Mouse (Mus musculus): ENCODE data around the gene Ankrd17. TPM values are rescaled to one million over a fixed set of nuclear protein-coding genes. Genes with fewer than 3 reads are reported as not detected.
"Not testable (repeated sequence)": the region's sequence is repeated elsewhere in the genome, so short reads cannot be mapped to it uniquely, and the experiment has no call there.

The Ankrd17 gene
- polyA plus RNA-seq, 1 experiment, result 70.6 TPM

GRCm38 (mm10) chr5:90331071-90331470 lies 35.3 kb downstream of the Ankrd17 start:
- no peak for DNase-seq (ENCODE audit: low read depth)
- TF ChIP-seq CTCF (IDR thresholded peaks at IDR 0.05; ENCODE audit: borderline replicate concordance, extremely low read depth, insufficient read depth, insufficient read length) (no peak), POLR2A (IDR thresholded peaks at IDR 0.05; ENCODE audit: borderline replicate concordance, extremely low read depth, insufficient read depth, insufficient read length, poor library complexity, severe bottlenecking) (no peak)

- DNase-seq (ENCODE audit: low read depth), result no peak
- TF ChIP-seq POLR2A (IDR thresholded peaks at IDR 0.05; ENCODE audit: borderline replicate concordance, extremely low read depth, insufficient read depth, insufficient read length, poor library complexity, severe bottlenecking), result no peak
These were observed 68.0 kb downstream of the Ankrd17 start for GRCm38 (mm10) chr5:90298396-90298795.

DNA sequence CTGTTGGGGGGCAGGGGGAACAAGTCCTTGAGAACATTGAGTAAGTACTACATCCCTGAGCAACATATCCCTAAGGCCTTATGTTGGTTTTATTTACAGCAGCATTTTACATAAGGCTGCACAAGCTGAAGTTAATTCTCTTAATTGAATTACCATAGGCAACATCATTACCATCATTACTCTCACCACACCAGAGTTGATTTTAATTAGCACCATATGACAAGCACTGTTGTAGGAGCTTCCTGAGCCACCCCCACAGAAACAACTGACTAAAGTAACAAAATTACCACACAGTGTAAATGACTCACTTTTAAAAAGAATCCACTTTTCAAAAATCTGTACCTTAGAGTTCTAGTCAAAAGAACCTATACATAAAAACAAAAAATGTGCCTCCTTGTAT lies 76.5 kb downstream of the Ankrd17 start:
- TF ChIP-seq POLR2A (IDR thresholded peaks at IDR 0.05; ENCODE audit: borderline replicate concordance, extremely low read depth, insufficient read depth, insufficient read length, poor library complexity, severe bottlenecking), result no peak
- no peak for TF ChIP-seq CTCF (IDR thresholded peaks at IDR 0.05; ENCODE audit: borderline replicate concordance, extremely low read depth, insufficient read depth, insufficient read length)
- no peak for DNase-seq (ENCODE audit: low read depth)

DNA sequence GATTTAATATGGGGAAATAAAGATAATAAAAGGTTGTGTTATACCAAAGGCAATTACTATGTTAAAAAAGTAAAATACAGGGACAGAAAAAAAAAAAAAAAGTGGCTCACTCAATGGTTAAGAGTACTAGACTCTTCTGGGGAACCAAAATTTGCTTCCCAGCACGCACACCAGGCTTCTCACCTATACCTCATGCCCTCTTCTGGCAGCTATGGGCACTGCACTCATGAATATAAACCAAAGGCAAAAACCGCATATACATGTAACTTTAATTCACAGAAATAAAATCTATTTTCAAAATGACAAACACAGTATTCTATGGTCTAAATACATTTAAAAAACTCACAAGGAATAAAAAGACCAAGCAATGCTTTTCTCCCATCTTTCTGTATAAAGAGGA lies 79.8 kb downstream of the Ankrd17 start:
- peak; percentile 37 for DNase-seq (ENCODE audit: low read depth)
- TF ChIP-seq CTCF (IDR thresholded peaks at IDR 0.05; ENCODE audit: borderline replicate concordance, extremely low read depth, insufficient read depth, insufficient read length), result peak; percentile 52; the same call in 1 of the 2 replicates
- TF ChIP-seq POLR2A (IDR thresholded peaks at IDR 0.05; ENCODE audit: borderline replicate concordance, extremely low read depth, insufficient read depth, insufficient read length, poor library complexity, severe bottlenecking), result no peak

- TF ChIP-seq POLR2A (IDR thresholded peaks at IDR 0.05; ENCODE audit: borderline replicate concordance, extremely low read depth, insufficient read depth, insufficient read length, poor library complexity, severe bottlenecking) (no peak), CTCF (IDR thresholded peaks at IDR 0.05; ENCODE audit: borderline replicate concordance, extremely low read depth, insufficient read depth, insufficient read length) (no peak)
- no peak for DNase-seq (ENCODE audit: low read depth)
These were observed 86.3 kb downstream of the Ankrd17 start for GRCm38 (mm10) chr5:90280061-90280460.

DNA sequence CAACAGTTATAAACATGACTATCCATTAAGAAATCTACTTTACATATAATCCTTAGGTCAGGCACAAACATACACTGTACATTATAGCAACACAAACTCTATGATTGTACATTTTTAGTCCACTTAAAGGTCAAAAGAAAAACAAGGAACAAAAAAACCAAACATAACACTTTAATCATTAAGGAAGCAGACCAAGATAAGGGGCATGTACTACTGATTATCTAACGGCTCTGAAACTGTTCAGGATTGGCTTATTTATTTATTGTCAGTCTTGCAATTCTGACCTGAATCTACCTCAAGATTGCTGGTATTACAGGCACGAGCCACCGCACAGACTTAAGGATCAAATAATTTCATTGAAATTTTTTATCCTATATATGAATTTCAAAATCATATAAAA lies 87.0 kb downstream of the Ankrd17 start:
- TF ChIP-seq POLR2A (IDR thresholded peaks at IDR 0.05; ENCODE audit: borderline replicate concordance, extremely low read depth, insufficient read depth, insufficient read length, poor library complexity, severe bottlenecking) (no peak), CTCF (IDR thresholded peaks at IDR 0.05; ENCODE audit: borderline replicate concordance, extremely low read depth, insufficient read depth, insufficient read length) (no peak)
- DNase-seq (ENCODE audit: low read depth), result no peak

DNA sequence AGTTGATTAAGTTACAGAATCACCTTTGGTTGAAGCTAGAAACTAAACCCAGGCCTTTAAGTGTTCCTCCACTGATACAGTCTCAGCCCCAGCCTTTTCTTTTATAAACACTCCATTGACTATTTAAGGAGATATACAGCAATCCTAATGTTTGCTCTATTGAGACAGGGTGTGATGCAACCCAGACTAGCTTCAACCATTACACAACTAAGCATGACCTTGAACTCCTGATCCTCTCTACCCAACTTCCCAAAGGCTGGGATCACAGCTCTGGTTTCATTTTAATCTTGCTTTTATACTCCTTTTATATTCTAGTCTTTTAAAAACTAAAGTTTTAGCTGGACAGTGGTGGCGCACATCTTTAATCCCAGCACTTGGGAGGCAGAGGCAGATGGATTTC lies 88.9 kb downstream of the Ankrd17 start:
- no peak for TF ChIP-seq POLR2A (IDR thresholded peaks at IDR 0.05; ENCODE audit: borderline replicate concordance, extremely low read depth, insufficient read depth, insufficient read length, poor library complexity, severe bottlenecking)
- TF ChIP-seq CTCF (IDR thresholded peaks at IDR 0.05; ENCODE audit: borderline replicate concordance, extremely low read depth, insufficient read depth, insufficient read length), result no peak

GRCm38 (mm10) chr5:90274806-90275205 lies 91.6 kb downstream of the Ankrd17 start:
- no peak for DNase-seq (ENCODE audit: low read depth)
- no peak for TF ChIP-seq CTCF (IDR thresholded peaks at IDR 0.05; ENCODE audit: borderline replicate concordance, extremely low read depth, insufficient read depth, insufficient read length)
- no peak for TF ChIP-seq POLR2A (IDR thresholded peaks at IDR 0.05; ENCODE audit: borderline replicate concordance, extremely low read depth, insufficient read depth, insufficient read length, poor library complexity, severe bottlenecking)

More for the DNA sequence above, 88.9 kb downstream of the Ankrd17 start:
- no peak for DNase-seq (ENCODE audit: low read depth)

DNA sequence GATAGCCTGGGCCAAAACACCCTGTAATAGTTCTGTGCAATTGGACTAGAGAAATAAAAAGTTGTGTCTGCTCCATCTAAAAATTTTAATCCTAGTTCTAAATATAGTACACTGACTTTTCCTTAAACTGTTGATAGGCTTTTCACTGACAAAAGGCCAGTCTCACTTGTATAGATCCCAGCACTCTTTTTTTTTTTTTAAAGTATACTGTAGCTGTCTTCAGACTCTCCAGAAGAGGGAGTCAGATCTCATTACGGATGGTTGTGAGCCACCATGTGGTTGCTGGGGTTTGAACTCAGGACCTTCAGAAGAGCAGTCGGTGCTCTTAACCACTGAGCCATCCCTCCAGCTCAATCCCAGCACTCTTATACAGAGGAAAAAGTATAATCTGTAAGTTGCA lies 104.1 kb downstream of the Ankrd17 start:
- DNase-seq (ENCODE audit: low read depth), result not testable (repeated sequence)

DNA sequence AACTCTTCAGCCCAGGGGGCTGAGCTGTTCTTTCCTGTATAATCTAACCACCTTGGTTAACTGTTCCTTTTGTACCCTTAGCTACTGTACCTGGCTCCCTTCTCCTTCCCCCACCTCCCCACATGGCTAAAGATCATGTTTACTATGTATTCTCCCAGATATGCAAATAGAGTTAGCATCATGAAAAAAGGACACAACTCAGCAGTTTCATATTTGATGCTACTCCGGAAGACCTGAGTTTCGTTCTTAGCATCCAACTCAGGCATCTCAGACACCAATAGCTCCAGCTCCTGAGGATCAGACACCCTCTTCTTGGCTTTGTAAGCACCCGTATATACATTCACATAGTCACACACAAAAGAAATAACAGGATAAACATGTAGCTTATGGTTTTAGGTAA lies 109.4 kb downstream of the Ankrd17 start:
- TF ChIP-seq POLR2A (IDR thresholded peaks at IDR 0.05; ENCODE audit: borderline replicate concordance, extremely low read depth, insufficient read depth, insufficient read length, poor library complexity, severe bottlenecking) (no peak), CTCF (IDR thresholded peaks at IDR 0.05; ENCODE audit: borderline replicate concordance, extremely low read depth, insufficient read depth, insufficient read length) (no peak)
- DNase-seq (ENCODE audit: low read depth), result no peak

- no peak for DNase-seq (ENCODE audit: low read depth)
These were observed 118.9 kb downstream of the Ankrd17 start for GRCm38 (mm10) chr5:90247503-90247902.

GRCm38 (mm10) chr5:90246987-90247386 lies 119.4 kb downstream of the Ankrd17 start:
- TF ChIP-seq POLR2A (IDR thresholded peaks at IDR 0.05; ENCODE audit: borderline replicate concordance, extremely low read depth, insufficient read depth, insufficient read length, poor library complexity, severe bottlenecking), result no peak
- TF ChIP-seq CTCF (IDR thresholded peaks at IDR 0.05; ENCODE audit: borderline replicate concordance, extremely low read depth, insufficient read depth, insufficient read length), result no peak
- no peak for DNase-seq (ENCODE audit: low read depth)

More at GRCm38 (mm10) chr5:90247503-90247902, 118.9 kb downstream of the Ankrd17 start:
- TF ChIP-seq CTCF (IDR thresholded peaks at IDR 0.05; ENCODE audit: borderline replicate concordance, extremely low read depth, insufficient read depth, insufficient read length), result no peak
- TF ChIP-seq POLR2A (IDR thresholded peaks at IDR 0.05; ENCODE audit: borderline replicate concordance, extremely low read depth, insufficient read depth, insufficient read length, poor library complexity, severe bottlenecking), result no peak

DNA sequence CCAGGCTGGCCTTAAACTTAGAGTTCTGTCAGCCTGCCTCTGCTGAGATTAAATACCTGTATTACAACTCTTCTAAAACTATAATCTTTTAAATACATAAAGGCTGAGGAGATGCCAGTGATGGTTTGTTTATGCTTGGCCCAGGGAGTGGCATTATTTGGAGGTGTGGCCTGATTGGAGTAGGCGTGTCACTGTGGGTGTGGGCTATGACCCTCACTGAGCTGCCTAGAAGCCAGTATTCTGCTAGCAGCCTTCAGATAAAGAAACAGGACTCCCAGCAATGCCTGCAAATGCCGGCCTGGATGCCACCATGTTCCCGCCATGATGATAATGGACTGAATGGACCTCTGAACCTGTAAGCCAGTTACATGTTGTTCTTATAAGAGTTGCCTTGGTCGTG lies 119.8 kb downstream of the Ankrd17 start:
- TF ChIP-seq CTCF (IDR thresholded peaks at IDR 0.05; ENCODE audit: borderline replicate concordance, extremely low read depth, insufficient read depth, insufficient read length) (no peak), POLR2A (IDR thresholded peaks at IDR 0.05; ENCODE audit: borderline replicate concordance, extremely low read depth, insufficient read depth, insufficient read length, poor library complexity, severe bottlenecking) (no peak)
- no peak for DNase-seq (ENCODE audit: low read depth)

Measured in brain, embryonic 14.5 days (tissue).